Mouse (Mus musculus) intestine, embryonic 14.5 days (tissue): Measurements from ENCODE around the gene Serac1. TPM values are rescaled to one million over a fixed set of nuclear protein-coding genes. Genes with fewer than 3 reads are reported as not detected.

Experiments used
- ATAC-seq: fragments of 200-750 bp; cut with Nextera tagmentation; replicated peaks from 2 replicates; pipeline ENCODE4 v1.8.0; 2017; ENCODE audit warnings: low read depth, moderate number of reproducible peaks, moderate TSS enrichment, moderate library complexity; ENCODE audit not compliant: low FRiP score, low TSS enrichment
- DNase-seq: peaks from one replicate; pipeline ENCODE4 v3.0.0-alpha.2; 2018; ENCODE audit warnings: low spot score
- H3K27ac ChIP-seq: fragments of 300-500 bp; sonication (generic); 2 replicates; pipeline ENCODE4 v1.5.1; 2014; ENCODE audit warnings: low read depth, mild to moderate bottlenecking, control low read depth
- H3K27me3 ChIP-seq: fragments of 300-500 bp; sonication (generic); replicated peaks from 2 replicates; pipeline ENCODE4 v1.6.1; 2014; ENCODE audit warnings: low read length, control low read depth; ENCODE audit not compliant: control insufficient read depth, insufficient read depth
- H3K36me3 ChIP-seq: fragments of 300-500 bp; sonication (generic); 2 replicates; pipeline ENCODE4 v1.6.1; 2014; ENCODE audit warnings: low read length, control low read depth; ENCODE audit not compliant: control insufficient read depth, insufficient read depth
- H3K4me1 ChIP-seq: fragments of 300-500 bp; sonication (generic); replicated peaks from 2 replicates; pipeline ENCODE4 v1.6.1; 2014; ENCODE audit warnings: low read length, control low read depth, mixed read lengths; ENCODE audit not compliant: control insufficient read depth, insufficient read depth
- H3K4me2 ChIP-seq: fragments of 300-500 bp; sonication (generic); 2 replicates; pipeline ENCODE4 v1.6.1; 2014; ENCODE audit warnings: low read length
- H3K4me3 ChIP-seq: fragments of 300-500 bp; sonication (generic); 2 replicates; pipeline ENCODE4 v1.5.1; 2014; ENCODE audit warnings: low read depth, low read length, control low read depth, mixed read lengths
- H3K9ac ChIP-seq: fragments of 300-500 bp; sonication (generic); 2 replicates; pipeline ENCODE4 v1.6.1; 2014; ENCODE audit warnings: mild to moderate bottlenecking, low read length
- H3K9me3 ChIP-seq: fragments of 300-500 bp; sonication (generic); 2 replicates; pipeline ENCODE4 v1.6.1; 2016; ENCODE audit warnings: low read length, control low read depth; ENCODE audit not compliant: control insufficient read depth
- WGBS: fragments of 180-500 bp; shearing (Covaris S2); extraction: QIAGEN DNeasy Blood & Tissue Kit; methylation state at CpG from one replicate; pipeline ENCODE4 v1.1.7; 2014; 5-methylcytosine and 5-hydroxymethylcytosine counted together
- polyA plus RNA-seq: library from polyadenylated mRNA; unstranded; fragments of >200 nt; fragmentation: Nextera tagmentation; extraction: Ambion mirVana; gene quantifications from 2 replicates; pipeline ENCODE4 v1.2.1, GENCODE M21; 2014

Gene Serac1
- polyA plus RNA-seq, 1 experiment from 2014 or later, result 5.4 TPM

DNA sequence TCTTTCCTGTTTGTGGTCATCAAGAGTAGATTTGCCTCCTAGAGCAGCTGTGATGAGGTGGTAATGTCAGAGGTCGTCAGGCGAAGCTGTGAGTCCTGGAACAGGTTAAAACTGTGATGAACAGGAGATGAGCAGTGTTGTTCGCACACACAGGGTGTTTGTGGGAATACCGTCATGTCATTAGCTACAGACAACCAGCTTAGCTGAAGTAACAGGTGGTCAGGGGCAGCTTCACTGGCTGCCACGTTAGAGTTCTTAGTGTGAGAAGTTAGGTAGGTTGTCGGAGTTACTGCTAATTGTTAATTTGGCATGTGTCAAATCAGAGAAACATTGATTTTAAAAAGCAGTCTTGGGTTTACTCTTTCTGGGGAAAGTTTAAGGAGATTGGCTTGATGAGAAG lies 34.1 kb upstream of the Serac1 start:
- Histone ChIP-seq H3K36me3 (peaks cover 8% of the 10 kb centered on the region; the same call in 1 of the 2 replicates), H3K27me3 (no peaks in the 10 kb centered on the region), H3K9ac (no peak overlapping the region), H3K9me3 (no peaks in the 10 kb centered on the region), H3K4me3 (no peak overlapping the region), H3K4me1 (peaks cover 6% of the 10 kb centered on the region), H3K4me2 (no peak overlapping the region), H3K27ac (no peak overlapping the region)
- ATAC-seq (no peak), DNase-seq (no peak)
- WGBS, result 88% methylated on average over 6 of the region's 6 CpGs

DNA sequence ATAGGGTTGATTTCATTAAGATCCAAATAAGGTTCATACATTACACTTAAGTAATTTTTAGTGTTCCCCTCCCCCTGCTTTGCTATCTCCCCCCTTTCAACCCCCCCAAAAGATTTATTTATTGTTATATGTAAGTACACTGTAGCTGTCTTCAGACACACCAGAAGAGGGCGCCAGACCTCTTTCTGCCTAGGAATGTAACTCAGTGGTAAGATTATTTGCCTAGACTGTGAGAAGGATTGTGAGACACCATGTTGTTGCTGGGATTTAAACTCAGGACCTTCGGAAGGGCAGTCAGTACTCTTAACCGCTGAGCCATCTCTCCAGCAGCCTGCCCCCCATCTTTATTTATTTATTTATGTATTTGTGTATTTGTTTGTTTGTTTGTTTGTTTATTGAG lies 31.4 kb upstream of the Serac1 start:
- WGBS, result 81% methylated on average over 3 of the region's 3 CpGs
- Histone ChIP-seq H3K9me3 (no peaks in the 10 kb centered on the region), H3K4me3 (no peak overlapping the region), H3K9ac (no peak overlapping the region), H3K4me2 (no peak overlapping the region), H3K4me1 (peaks cover 17% of the 10 kb centered on the region), H3K36me3 (peaks cover 6% of the 10 kb centered on the region; the same call in 1 of the 2 replicates), H3K27ac (no peak overlapping the region), H3K27me3 (no peaks in the 10 kb centered on the region)
- DNase-seq (no peak), ATAC-seq (no peak)

DNA sequence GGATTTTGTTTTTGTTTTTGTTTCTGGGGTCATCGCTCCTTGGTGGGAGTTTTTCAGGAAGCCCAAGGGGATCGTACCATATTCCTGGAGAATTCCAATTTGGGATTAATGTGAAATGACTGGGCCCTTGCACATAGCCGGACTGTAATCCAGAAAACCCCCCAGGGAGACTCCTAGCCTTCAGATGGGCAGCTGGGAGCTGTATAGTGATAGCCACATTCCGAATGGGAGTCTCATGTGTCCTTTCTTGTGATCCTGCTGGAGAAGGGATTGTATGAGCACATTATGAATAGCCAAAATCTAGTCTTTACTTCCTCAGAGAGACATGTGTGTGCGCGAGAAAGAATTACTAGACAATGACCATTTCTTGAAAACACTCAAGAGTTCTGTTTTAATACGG lies 28.6 kb upstream of the Serac1 start:
- whole genome bisulfite sequencing, result 58% methylated on average over 7 of the region's 7 CpGs

GRCm38 (mm10) chr17:6107015-6107601 lies 27.6 kb upstream of the Serac1 start:
- Histone ChIP-seq H3K9me3 (no peaks in the 10 kb centered on the region), H3K27ac (peak overlapping the region; percentile 81), H3K36me3 (peaks cover 1% of the 10 kb centered on the region; the same call in 1 of the 2 replicates), H3K4me1 (peaks cover 17% of the 10 kb centered on the region), H3K4me3 (peak overlapping the region; percentile 77), H3K9ac (peak overlapping the region; percentile 87), H3K4me2 (peak overlapping the region; percentile 88), H3K27me3 (0 out of 2 replicates have a peak, but pooled peaks cover 3% of the 10 kb centered on the region)
- DNase-seq (peak; percentile 85), ATAC-seq (peak; percentile 13; the same call in 1 of the 2 replicates)
- under 1% methylated on average over 46 of the region's 50 CpGs for WGBS

More for the DNA sequence above, 28.6 kb upstream of the Serac1 start:
- 0 out of 2 replicates have a peak, but pooled peaks cover 3% of the 10 kb centered on the region for H3K27me3 ChIP-seq
- peak overlapping the region; percentile 87; the same call in 1 of the 2 replicates for H3K9ac ChIP-seq
- H3K4me1 ChIP-seq, result peaks cover 17% of the 10 kb centered on the region
- H3K27ac ChIP-seq, result no peak overlapping the region
- no peak for DNase-seq
- no peak for ATAC-seq
- H3K4me2 ChIP-seq, result peak overlapping the region; percentile 88
- H3K9me3 ChIP-seq, result no peaks in the 10 kb centered on the region
- peak overlapping the region; percentile 77 for H3K4me3 ChIP-seq
- peaks cover 3% of the 10 kb centered on the region; the same call in 1 of the 2 replicates for H3K36me3 ChIP-seq

DNA sequence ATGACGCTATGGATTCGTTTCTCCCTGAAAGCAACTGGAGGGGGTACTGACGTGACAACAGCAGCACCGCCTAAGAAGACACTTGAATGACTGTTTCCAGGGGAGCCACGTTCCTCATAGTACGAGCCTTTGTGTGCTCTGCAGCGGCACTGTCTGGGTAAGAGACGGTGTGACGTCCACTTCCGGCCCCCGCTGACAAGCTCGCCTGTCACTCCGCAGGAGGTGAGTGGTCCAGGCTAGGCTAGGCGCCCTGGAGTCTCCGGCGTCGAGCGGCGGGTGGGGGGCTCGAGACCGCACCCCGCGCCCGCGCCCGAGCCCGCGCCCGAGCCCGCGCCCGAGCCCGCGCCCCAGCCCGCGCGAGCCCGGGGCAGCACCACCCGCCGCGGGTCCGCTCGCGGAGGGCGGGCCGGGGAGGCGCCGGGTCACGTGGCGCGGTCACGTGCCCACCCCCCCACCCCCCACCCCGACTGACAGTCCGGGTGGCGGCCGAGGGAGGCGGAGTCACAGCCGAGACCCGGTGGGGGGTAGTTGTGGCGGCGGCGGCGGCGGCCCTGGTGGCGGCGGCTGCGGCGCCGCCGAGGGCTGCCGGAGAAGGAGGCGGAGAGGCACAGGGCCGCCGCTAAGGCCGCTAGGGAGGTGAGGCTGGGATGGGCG lies 26.9 kb upstream of the Serac1 start, which contains the start of gene Tulp4:
TSS of gene Tulp4 (plus strand) at position 77 of the 654 bp plus-strand sequence.
- WGBS, result under 1% methylated on average over 53 of the region's 76 CpGs

GRCm38 (mm10) chr17:6103566-6103965 lies 24.0 kb upstream of the Serac1 start:
- H3K4me3 ChIP-seq, result no peak overlapping the region
- DNase-seq, result no peak
- H3K4me2 ChIP-seq, result no peak overlapping the region
- H3K36me3 ChIP-seq, result no peaks in the 10 kb centered on the region
- ATAC-seq, result no peak
- 0 out of 2 replicates have a peak, but pooled peaks cover 3% of the 10 kb centered on the region for H3K27me3 ChIP-seq
- H3K4me1 ChIP-seq, result peaks cover 10% of the 10 kb centered on the region
- WGBS, result 85% methylated on average over 6 of the region's 6 CpGs
- no peak overlapping the region for H3K9ac ChIP-seq
- H3K9me3 ChIP-seq, result no peaks in the 10 kb centered on the region
- H3K27ac ChIP-seq, result no peak overlapping the region

More for the DNA sequence above, 26.9 kb upstream of the Serac1 start, which contains the start of gene Tulp4:
- ATAC-seq, result peak; percentile 97
- H3K4me2 ChIP-seq, result peak within 1 kb of the TSS; percentile 88
- H3K27me3 ChIP-seq, result 0 out of 2 replicates have a peak, but pooled peaks cover 3% of the 10 kb centered on the region
- no peaks in the 10 kb centered on the region; the same call in 1 of the 2 replicates for H3K36me3 ChIP-seq
- peak within 1 kb of the TSS; percentile 87 for H3K9ac ChIP-seq
- peak within 1 kb of the TSS; percentile 81 for H3K27ac ChIP-seq
- peaks cover 17% of the 10 kb centered on the region for H3K4me1 ChIP-seq
- DNase-seq, result peak; percentile 91
- H3K9me3 ChIP-seq, result no peaks in the 10 kb centered on the region
- H3K4me3 ChIP-seq, result peak within 1 kb of the TSS; percentile 77

DNA sequence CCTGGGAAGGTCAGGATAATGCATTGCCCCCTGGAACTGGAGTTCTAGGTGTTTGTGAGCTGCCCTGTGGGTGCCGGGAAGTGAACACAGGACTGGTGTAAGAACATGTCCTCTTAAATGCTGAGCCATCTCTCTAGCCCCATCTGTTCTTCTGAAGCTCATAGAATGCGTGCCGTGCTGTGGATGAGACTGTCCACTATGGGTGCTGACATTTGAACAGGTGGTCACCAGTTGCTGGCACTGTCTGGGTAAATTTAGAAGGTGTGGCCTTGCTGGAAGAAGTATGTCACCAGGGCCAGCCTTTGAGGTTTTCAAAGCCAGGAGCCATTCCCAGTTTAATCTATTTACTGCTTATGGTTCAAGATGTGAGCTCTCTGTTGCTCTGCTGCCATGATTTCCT lies 22.7 kb upstream of the Serac1 start:
- Histone ChIP-seq H3K9ac (no peak overlapping the region), H3K4me2 (no peak overlapping the region), H3K9me3 (no peaks in the 10 kb centered on the region), H3K27me3 (0 out of 2 replicates have a peak, but pooled peaks cover 3% of the 10 kb centered on the region), H3K27ac (no peak overlapping the region), H3K36me3 (no peaks in the 10 kb centered on the region), H3K4me1 (no peaks in the 10 kb centered on the region), H3K4me3 (no peak overlapping the region)
- no peak for ATAC-seq
- DNase-seq, result no peak
- 83% methylated on average over 3 of the region's 3 CpGs for WGBS

DNA sequence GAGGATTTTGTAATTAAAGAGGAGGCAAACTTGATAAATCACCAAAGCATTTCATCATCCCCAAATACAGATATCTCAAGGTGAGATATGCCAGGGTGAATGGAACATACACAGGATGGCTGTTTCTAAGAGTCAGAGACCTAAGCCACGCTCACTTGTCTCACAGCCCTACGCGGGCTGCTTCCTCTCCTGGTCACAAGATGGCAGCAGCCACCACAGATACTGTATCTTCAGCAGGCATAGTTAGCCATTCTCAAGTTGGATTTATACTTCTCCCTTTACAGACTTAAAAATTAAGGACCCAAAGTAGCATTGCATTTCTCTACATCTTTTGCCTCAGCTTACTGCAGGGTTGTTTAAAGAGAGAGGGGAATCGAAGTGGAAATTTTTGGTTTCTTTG lies 18.3 kb upstream of the Serac1 start:
- H3K9me3 ChIP-seq, result no peaks in the 10 kb centered on the region
- no peaks in the 10 kb centered on the region for H3K4me1 ChIP-seq
- DNase-seq (peak; percentile 72), ATAC-seq (no peak)
- no peaks in the 10 kb centered on the region for H3K27me3 ChIP-seq
- no peak overlapping the region for H3K27ac ChIP-seq
- H3K36me3 ChIP-seq, result no peaks in the 10 kb centered on the region
- no peak overlapping the region for H3K4me3 ChIP-seq
- no peak overlapping the region for H3K9ac ChIP-seq
- 28% methylated on average over 4 of the region's 4 CpGs for WGBS
- H3K4me2 ChIP-seq, result no peak overlapping the region
